Mouse (Mus musculus): ENCODE results near the gene Thbs3.

- TF ChIP-seq CTCF (IDR thresholded peaks at IDR 0.05; ENCODE audit: borderline replicate concordance, insufficient read depth, low read depth, low read length) (no peak), POLR2A (IDR thresholded peaks at IDR 0.05; ENCODE audit: borderline replicate concordance, insufficient read depth, low read length) (no peak)
Measured at GRCm38 (mm10) chr3:89226361-89226760, 11.4 kb downstream of the Thbs3 start.
